Mouse (Mus musculus) right cerebral cortex, postnatal 36 days (tissue): ENCODE data around the gene Arntl.
A peak's percentile ranks its signal among the peaks of the same experiment; 100 is the strongest.

Experiments used
- DNase-seq, 2 experiments: peaks; one replicate each; pipeline ENCODE4 v3.0.0; 2022; ENCODE audit warnings: low spot score in 2 of 2, mixed read lengths in 1 of 2

Arntl gene

GRCm38 (mm10) chr7:113206644-113207470, at the start of gene Arntl:
Gene Arntl, plus strand, starts transcription at chr7:113207465.
- DNase-seq: peak; percentile 95 to 98

GRCm38 (mm10) chr7:113161077-113161698, 46.1 kb upstream of the Arntl start:
- DNase-seq: no peak

- DNase-seq: peak; percentile 67 to 75
These were observed 42.5 kb upstream of the Arntl start for GRCm38 (mm10) chr7:113164719-113165118.

GRCm38 (mm10) chr7:113167092-113167491, 40.2 kb upstream of the Arntl start:
- no peak for DNase-seq

GRCm38 (mm10) chr7:113168609-113169008, 38.7 kb upstream of the Arntl start:
- no peak for DNase-seq

- no peak for DNase-seq
These were observed 34.8 kb upstream of the Arntl start for GRCm38 (mm10) chr7:113172425-113172824.

- DNase-seq: no peak
These were observed 31.8 kb upstream of the Arntl start for GRCm38 (mm10) chr7:113175481-113175880.

- no peak for DNase-seq
These were observed 29.2 kb upstream of the Arntl start for GRCm38 (mm10) chr7:113178073-113178472.

- no peak for DNase-seq
These were observed 23.5 kb upstream of the Arntl start for GRCm38 (mm10) chr7:113183787-113184186.

- no peak for DNase-seq
These were observed 22.2 kb upstream of the Arntl start for GRCm38 (mm10) chr7:113185056-113185455.

- no peak for DNase-seq
These were observed 21.0 kb upstream of the Arntl start for GRCm38 (mm10) chr7:113186041-113186800.

GRCm38 (mm10) chr7:113188091-113188490, 19.2 kb upstream of the Arntl start:
- DNase-seq: no peak

GRCm38 (mm10) chr7:113188566-113188965, 18.7 kb upstream of the Arntl start:
- no peak for DNase-seq

- no peak for DNase-seq
These were observed 15.5 kb upstream of the Arntl start for GRCm38 (mm10) chr7:113191787-113192186.

GRCm38 (mm10) chr7:113192714-113193365, 14.4 kb upstream of the Arntl start:
- DNase-seq: no peak

GRCm38 (mm10) chr7:113193872-113194271, 13.4 kb upstream of the Arntl start:
- no peak for DNase-seq

GRCm38 (mm10) chr7:113195271-113195670, 12.0 kb upstream of the Arntl start:
- no peak for DNase-seq

- DNase-seq: no peak
These were observed 11.1 kb upstream of the Arntl start for GRCm38 (mm10) chr7:113196171-113196570.

GRCm38 (mm10) chr7:113197161-113197775, 10.0 kb upstream of the Arntl start:
- DNase-seq: no peak

- no peak for DNase-seq
These were observed 5.7 kb upstream of the Arntl start for GRCm38 (mm10) chr7:113201584-113201983.
